Mouse (Mus musculus) liver, embryonic 14.5 days (tissue): ENCODE results near the gene Zp2. TPM values are rescaled to one million over a fixed set of nuclear protein-coding genes. Genes with fewer than 3 reads are reported as not detected.

Source experiments
- ATAC-seq: fragments of 200-750 bp; cut with Nextera tagmentation; 2 replicates; pipeline ENCODE4 v1.8.0; 2017; ENCODE audit warnings: moderate number of reproducible peaks, mild to moderate bottlenecking, moderate library complexity; ENCODE audit not compliant: insufficient read depth
- DNase-seq, 3 experiments: peaks; one replicate each; pipeline ENCODE4 v3.0.0-alpha.2; 2012 to 2013; ENCODE audit warnings: low read depth in 3 of 3, low spot score in 3 of 3
- H3K27ac ChIP-seq: fragments of 300-500 bp; sonication (generic); 2 replicates; pipeline ENCODE4 v1.5.1; 2014; ENCODE audit warnings: moderate library complexity, mild to moderate bottlenecking, control low read depth, inconsistent platforms
- H3K27me3 ChIP-seq: fragments of 300-500 bp; sonication (generic); 2 replicates; pipeline ENCODE4 v1.6.1; 2014; ENCODE audit warnings: mild to moderate bottlenecking, low read length, moderate library complexity; ENCODE audit not compliant: control insufficient read depth, insufficient read depth
- H3K36me3 ChIP-seq: fragments of 300-500 bp; sonication (generic); replicated peaks from 2 replicates; pipeline ENCODE4 v1.6.1; 2014; ENCODE audit warnings: low read depth; ENCODE audit not compliant: control insufficient read depth, insufficient read depth
- H3K4me1 ChIP-seq, 2 experiments: fragments of 200-500 bp in 1 of 2; fragments of 300-500 bp in 1 of 2; sonication (generic) in 1 of 2; replicated peaks; 2 replicates each; pipeline ENCODE4 v1.6.1; 2012 to 2014; ENCODE audit warnings: antibody characterized with exemption in 1 of 2, inconsistent platforms in 1 of 2, low read length in 1 of 2; ENCODE audit not compliant: control insufficient read depth in 2 of 2, insufficient read depth in 2 of 2
- H3K4me2 ChIP-seq: fragments of 300-500 bp; sonication (generic); 2 replicates; pipeline ENCODE4 v1.6.1; 2014; ENCODE audit warnings: low read depth, mild to moderate bottlenecking, control low read depth, moderate library complexity
- H3K4me3 ChIP-seq, 2 experiments: fragments of 200-500 bp in 1 of 2; fragments of 300-500 bp in 1 of 2; sonication (generic) in 1 of 2; 2 replicates each; pipeline ENCODE4 v1.5.1; 2012 to 2014; ENCODE audit warnings: low read depth in 2 of 2, low read length in 2 of 2, mild to moderate bottlenecking in 2 of 2, control low read depth in 1 of 2, inconsistent platforms in 1 of 2, moderate library complexity in 1 of 2; ENCODE audit not compliant: insufficient read depth in 1 of 2
- H3K9ac ChIP-seq: fragments of 300-500 bp; sonication (generic); replicated peaks from 2 replicates; pipeline ENCODE4 v1.6.1; 2014; ENCODE audit warnings: mild to moderate bottlenecking, control low read depth, moderate library complexity
- H3K9me3 ChIP-seq: fragments of 300-500 bp; sonication (generic); 2 replicates; pipeline ENCODE4 v1.6.1; 2016; ENCODE audit warnings: low read length, mixed read lengths; ENCODE audit not compliant: control insufficient read depth
- CTCF ChIP-seq: IDR thresholded peaks from 2 replicates; pipeline ENCODE4 v1.5.1; 2016; ENCODE audit warnings: antibody characterized with exemption, low read depth, control low read depth
- EP300 ChIP-seq: IDR thresholded peaks from 2 replicates; pipeline ENCODE4 v1.6.1; 2016; ENCODE audit warnings: antibody characterized with exemption, low read depth
- WGBS: fragments of 180-500 bp; shearing (Covaris S2); extraction: QIAGEN DNeasy Blood & Tissue Kit; methylation state at CpG from one replicate; pipeline ENCODE4 v1.1.7; 2014; ENCODE audit not compliant: insufficient replicate concordance; 5-methylcytosine and 5-hydroxymethylcytosine counted together
- polyA plus RNA-seq, 2 experiments: library from polyadenylated mRNA; depleted of rRNA in 1 of 2; stranded (reverse) in 1 of 2; unstranded in 1 of 2; fragments of >200 nt; fragmentation: Nextera tagmentation in 1 of 2; extraction: Ambion mirVana in 1 of 2; gene quantifications; 2 replicates each; pipeline versions ENCODE4 v1.2.1 to v1.2.3; 2012 to 2014

Gene Zp2
- polyA plus RNA-seq, 2 experiments: not detected

- ATAC-seq: no peak
Measured at GRCm38 (mm10) chr7:120123776-120124175, 21.3 kb downstream of the Zp2 start.

DNA sequence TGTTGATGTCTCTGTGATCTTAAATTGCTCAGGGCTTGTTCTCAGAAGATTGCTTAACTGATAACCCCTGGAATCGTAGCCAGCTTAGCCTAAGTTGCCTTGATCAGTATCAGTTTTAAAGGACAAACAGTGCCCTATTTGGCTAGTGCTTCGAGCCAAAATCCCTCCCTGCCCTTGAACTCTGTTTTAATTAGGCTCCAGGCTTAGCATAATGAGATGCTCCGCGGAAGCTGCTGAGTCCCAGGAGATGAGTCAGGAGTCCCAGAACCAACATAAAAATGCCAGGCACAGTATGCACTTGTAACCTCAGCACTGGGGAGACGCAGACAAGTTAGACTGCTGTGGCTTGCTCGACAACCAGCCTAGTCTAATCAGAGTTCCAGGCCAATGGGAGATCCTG lies 27.6 kb downstream of the Zp2 start:
- ATAC-seq (no peak), DNase-seq (no peak)
- Histone ChIP-seq H3K4me3 (no peak overlapping the region), H3K27me3 (no peaks in the 10 kb centered on the region), H3K9ac (no peak overlapping the region), H3K9me3 (no peaks in the 10 kb centered on the region), H3K36me3 (no peaks in the 10 kb centered on the region), H3K27ac (no peak overlapping the region), H3K4me1 (no peaks in the 10 kb centered on the region), H3K4me2 (no peak overlapping the region)
- 50% methylated on average over 6 of the region's 6 CpGs for WGBS
- no peak for TF ChIP-seq EP300
- TF ChIP-seq CTCF: no peak

More at GRCm38 (mm10) chr7:120123776-120124175, 21.3 kb downstream of the Zp2 start:
- no peak for DNase-seq
- Histone ChIP-seq H3K4me1 (no peaks in the 10 kb centered on the region), H3K9ac (no peak overlapping the region), H3K27ac (no peak overlapping the region), H3K27me3 (no peaks in the 10 kb centered on the region), H3K36me3 (no peaks in the 10 kb centered on the region), H3K4me2 (no peak overlapping the region), H3K4me3 (no peak overlapping the region), H3K9me3 (no peaks in the 10 kb centered on the region)
- TF ChIP-seq CTCF (no peak), EP300 (no peak)
- WGBS: 76% methylated on average over 4 of the region's 4 CpGs

DNA sequence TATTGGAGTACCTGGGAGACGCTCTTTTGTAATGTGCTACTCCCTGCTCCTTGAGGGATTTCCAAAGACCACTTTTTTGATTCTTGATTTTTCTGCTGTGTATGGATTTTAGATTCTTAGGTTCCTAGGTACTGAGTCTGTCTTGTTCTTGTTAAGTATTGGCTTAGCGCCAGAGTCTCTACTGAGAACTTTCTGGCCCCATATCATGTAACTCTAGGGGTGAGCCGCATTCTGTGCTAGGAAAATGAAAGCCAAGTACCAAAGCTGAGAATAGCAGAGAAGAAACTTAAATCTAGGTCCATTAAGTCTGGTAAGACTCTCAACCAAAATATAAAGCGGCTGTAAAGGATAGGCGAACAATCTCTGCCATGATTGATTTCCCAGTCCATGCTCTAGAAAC lies 28.1 kb downstream of the Zp2 start:
- Histone ChIP-seq H3K9me3 (no peaks in the 10 kb centered on the region), H3K4me1 (no peaks in the 10 kb centered on the region), H3K27me3 (no peaks in the 10 kb centered on the region), H3K27ac (no peak overlapping the region), H3K36me3 (no peaks in the 10 kb centered on the region), H3K4me3 (no peak overlapping the region), H3K9ac (no peak overlapping the region), H3K4me2 (no peak overlapping the region)
- DNase-seq: no peak
- no peak for ATAC-seq
- WGBS: 71% methylated on average over 5 of the region's 5 CpGs
- TF ChIP-seq CTCF (no peak), EP300 (no peak)

- no peaks in the 10 kb centered on the region for H3K4me1 ChIP-seq
- H3K9ac ChIP-seq: no peak overlapping the region
- TF ChIP-seq EP300 (no peak), CTCF (no peak)
- H3K27me3 ChIP-seq: no peaks in the 10 kb centered on the region
- ATAC-seq: no peak
- no peak overlapping the region for H3K4me2 ChIP-seq
- DNase-seq: no peak
- H3K4me3 ChIP-seq: no peak overlapping the region
- no peaks in the 10 kb centered on the region for H3K9me3 ChIP-seq
- no peak overlapping the region for H3K27ac ChIP-seq
- WGBS: 52% methylated on average over 5 of the region's 5 CpGs
- H3K36me3 ChIP-seq: no peaks in the 10 kb centered on the region
Measured at GRCm38 (mm10) chr7:120109676-120110075, 35.4 kb downstream of the Zp2 start.

- DNase-seq (no peak), ATAC-seq (no peak)
- 58% methylated on average over 2 of the region's 2 CpGs for WGBS
- no peaks in the 10 kb centered on the region for H3K9me3 ChIP-seq
- no peak overlapping the region for H3K27ac ChIP-seq
- H3K4me1 ChIP-seq: 0 out of 4 replicates have a peak, but pooled peaks cover 0 to 6% of the 10 kb centered on the region in 2 experiments
- H3K4me3 ChIP-seq: no peak overlapping the region
- H3K36me3 ChIP-seq: no peaks in the 10 kb centered on the region
- no peak overlapping the region for H3K4me2 ChIP-seq
- H3K27me3 ChIP-seq: no peaks in the 10 kb centered on the region
- TF ChIP-seq CTCF: no peak
- TF ChIP-seq EP300: no peak
- no peak overlapping the region for H3K9ac ChIP-seq
Measured at GRCm38 (mm10) chr7:120106356-120106755, 38.7 kb downstream of the Zp2 start.
